Mouse (Mus musculus): Measurements from ENCODE around the gene Chst12. TPM values are rescaled to one million over a fixed set of nuclear protein-coding genes. Genes with fewer than 3 reads are reported as not detected.
"Not testable (repeated sequence)": the region's sequence is repeated elsewhere in the genome, so short reads cannot be mapped to it uniquely, and the experiment has no call there.

Gene Chst12
- 28.3 and 36.3 TPM in 2 replicates for polyA plus RNA-seq (2015; fragmentation: Nextera tagmentation; extraction: Ambion mirVana)

GRCm38 (mm10) chr5:140505208-140505780, at the start of gene Chst12:
Gene Chst12 (plus strand): TSS chr5:140505550.
- WGBS = under 1% methylated on average over 38 of the region's 38 CpGs
- ATAC-seq (ENCODE audit: insufficient number of reproducible peaks, low FRiP score, low TSS enrichment, low read depth) = peak; percentile 91
- peaks cover 66% of the 10 kb centered on the region for H3K4me1 ChIP-seq

GRCm38 (mm10) chr5:140461476-140461875, 43.9 kb upstream of the Chst12 start:
- no peak for ATAC-seq (ENCODE audit: insufficient number of reproducible peaks, low FRiP score, low TSS enrichment, low read depth)
- Histone ChIP-seq H3K4me2 (no peak overlapping the region), H3K27ac (no peak overlapping the region), H3K4me1 (no peaks in the 10 kb centered on the region), H3K4me3 (no peak overlapping the region), H3K9me3 (peaks cover 4% of the 10 kb centered on the region; the same call in 1 of the 2 replicates), H3K27me3 (no peaks in the 10 kb centered on the region), H3K9ac (no peak overlapping the region), H3K36me3 (no peaks in the 10 kb centered on the region)
- WGBS = 78% methylated on average over 3 of the region's 3 CpGs

More at GRCm38 (mm10) chr5:140505208-140505780, at the start of gene Chst12:
- Histone ChIP-seq H3K9me3 (no peaks in the 10 kb centered on the region), H3K36me3 (no peaks in the 10 kb centered on the region), H3K27me3 (no peaks in the 10 kb centered on the region), H3K4me2 (peak within 1 kb of the TSS; percentile 79), H3K27ac (peak within 1 kb of the TSS; percentile 85), H3K4me3 (peak within 1 kb of the TSS; percentile 67), H3K9ac (peak within 1 kb of the TSS; percentile 58)

- not testable (repeated sequence) for H3K9ac ChIP-seq; H3K27me3 ChIP-seq; H3K27ac ChIP-seq; H3K4me1 ChIP-seq; H3K4me3 ChIP-seq; H3K4me2 ChIP-seq; H3K9me3 ChIP-seq; H3K36me3 ChIP-seq; ATAC-seq (ENCODE audit: insufficient number of reproducible peaks, low FRiP score, low TSS enrichment, low read depth)
- 74% methylated on average over 2 of the region's 2 CpGs for WGBS
Observed at GRCm38 (mm10) chr5:140463151-140463550, 42.2 kb upstream of the Chst12 start.

GRCm38 (mm10) chr5:140464943-140465342, 40.4 kb upstream of the Chst12 start:
- Histone ChIP-seq H3K36me3 (no peaks in the 10 kb centered on the region), H3K4me2 (no peak overlapping the region), H3K9ac (no peak overlapping the region), H3K27me3 (no peaks in the 10 kb centered on the region), H3K4me3 (no peak overlapping the region), H3K4me1 (no peaks in the 10 kb centered on the region), H3K9me3 (peaks cover 4% of the 10 kb centered on the region; the same call in 1 of the 2 replicates), H3K27ac (no peak overlapping the region)
- ATAC-seq (ENCODE audit: insufficient number of reproducible peaks, low FRiP score, low TSS enrichment, low read depth) = no peak
- 81% methylated on average over 2 of the region's 2 CpGs for WGBS

GRCm38 (mm10) chr5:140472336-140472735, 33.0 kb upstream of the Chst12 start:
- H3K27me3 ChIP-seq = no peaks in the 10 kb centered on the region
- H3K36me3 ChIP-seq = no peaks in the 10 kb centered on the region
- H3K4me2 ChIP-seq = no peak overlapping the region
- no peak overlapping the region for H3K27ac ChIP-seq
- H3K9ac ChIP-seq = no peak overlapping the region
- H3K9me3 ChIP-seq = no peaks in the 10 kb centered on the region
- no peak for ATAC-seq (ENCODE audit: insufficient number of reproducible peaks, low FRiP score, low TSS enrichment, low read depth)
- no peaks in the 10 kb centered on the region for H3K4me1 ChIP-seq
- no peak overlapping the region for H3K4me3 ChIP-seq
- WGBS = 73% methylated on average over 3 of the region's 3 CpGs

- WGBS = 74% methylated on average over 4 of the region's 4 CpGs
- H3K9me3 ChIP-seq = no peaks in the 10 kb centered on the region
- no peaks in the 10 kb centered on the region for H3K4me1 ChIP-seq
- ATAC-seq (ENCODE audit: insufficient number of reproducible peaks, low FRiP score, low TSS enrichment, low read depth) = no peak
- no peaks in the 10 kb centered on the region for H3K36me3 ChIP-seq
- no peak overlapping the region for H3K27ac ChIP-seq
- H3K9ac ChIP-seq = no peak overlapping the region
- no peak overlapping the region for H3K4me2 ChIP-seq
- H3K27me3 ChIP-seq = 0 out of 2 replicates have a peak, but pooled peaks cover 1% of the 10 kb centered on the region
- no peak overlapping the region for H3K4me3 ChIP-seq
Observed at GRCm38 (mm10) chr5:140481458-140481857, 23.9 kb upstream of the Chst12 start.

GRCm38 (mm10) chr5:140491142-140491541, 14.2 kb upstream of the Chst12 start:
- no peak overlapping the region for H3K27ac ChIP-seq
- H3K4me3 ChIP-seq = no peak overlapping the region
- H3K9ac ChIP-seq = no peak overlapping the region
- H3K36me3 ChIP-seq = no peaks in the 10 kb centered on the region
- H3K4me1 ChIP-seq = no peaks in the 10 kb centered on the region
- H3K4me2 ChIP-seq = no peak overlapping the region
- no peaks in the 10 kb centered on the region for H3K9me3 ChIP-seq
- no peak for ATAC-seq (ENCODE audit: insufficient number of reproducible peaks, low FRiP score, low TSS enrichment, low read depth)
- H3K27me3 ChIP-seq = peaks cover 15% of the 10 kb centered on the region; the same call in 1 of the 2 replicates
- WGBS = 49% methylated on average over 6 of the region's 6 CpGs

- no peaks in the 10 kb centered on the region for H3K4me1 ChIP-seq
- no peak overlapping the region for H3K9ac ChIP-seq
- no peaks in the 10 kb centered on the region for H3K36me3 ChIP-seq
- H3K4me2 ChIP-seq = no peak overlapping the region
- 21% methylated on average over 11 of the region's 11 CpGs for WGBS
- no peak overlapping the region for H3K27ac ChIP-seq
- no peaks in the 10 kb centered on the region for H3K9me3 ChIP-seq
- no peak for ATAC-seq (ENCODE audit: insufficient number of reproducible peaks, low FRiP score, low TSS enrichment, low read depth)
- H3K27me3 ChIP-seq = peaks cover 5% of the 10 kb centered on the region; the same call in 1 of the 2 replicates
- H3K4me3 ChIP-seq = no peak overlapping the region
Observed at GRCm38 (mm10) chr5:140492684-140493233, 12.6 kb upstream of the Chst12 start.

GRCm38 (mm10) chr5:140498176-140498575, 7.2 kb upstream of the Chst12 start:
- no peak for ATAC-seq (ENCODE audit: insufficient number of reproducible peaks, low FRiP score, low TSS enrichment, low read depth)
- no peaks in the 10 kb centered on the region for H3K36me3 ChIP-seq
- no peak overlapping the region for H3K27ac ChIP-seq
- H3K9me3 ChIP-seq = no peaks in the 10 kb centered on the region
- peaks cover 8% of the 10 kb centered on the region for H3K4me1 ChIP-seq
- 81% methylated on average over 6 of the region's 6 CpGs for WGBS
- H3K4me2 ChIP-seq = no peak overlapping the region
- H3K4me3 ChIP-seq = no peak overlapping the region
- no peak overlapping the region for H3K9ac ChIP-seq
- H3K27me3 ChIP-seq = no peaks in the 10 kb centered on the region; the same call in 1 of the 2 replicates

GRCm38 (mm10) chr5:140500736-140501135, 4.6 kb upstream of the Chst12 start:
- Histone ChIP-seq H3K9ac (no peak overlapping the region), H3K27me3 (no peaks in the 10 kb centered on the region), H3K4me1 (peaks cover 22% of the 10 kb centered on the region), H3K9me3 (no peaks in the 10 kb centered on the region), H3K4me3 (no peak overlapping the region), H3K27ac (no peak overlapping the region), H3K4me2 (no peak overlapping the region), H3K36me3 (no peaks in the 10 kb centered on the region)
- ATAC-seq (ENCODE audit: insufficient number of reproducible peaks, low FRiP score, low TSS enrichment, low read depth) = no peak
- 82% methylated on average over 6 of the region's 6 CpGs for WGBS

GRCm38 (mm10) chr5:140501982-140502836, 3.1 kb upstream of the Chst12 start:
- H3K4me1 ChIP-seq = peaks cover 37% of the 10 kb centered on the region
- peak overlapping the region; percentile 20 for H3K4me3 ChIP-seq
- H3K9ac ChIP-seq = no peak overlapping the region
- peak overlapping the region; percentile 28; the same call in 1 of the 2 replicates for H3K27ac ChIP-seq
- no peaks in the 10 kb centered on the region for H3K27me3 ChIP-seq
- ATAC-seq (ENCODE audit: insufficient number of reproducible peaks, low FRiP score, low TSS enrichment, low read depth) = no peak
- H3K9me3 ChIP-seq = no peaks in the 10 kb centered on the region
- WGBS = 17% methylated on average over 14 of the region's 14 CpGs
- H3K4me2 ChIP-seq = peak overlapping the region; percentile 47
- no peaks in the 10 kb centered on the region for H3K36me3 ChIP-seq

- Histone ChIP-seq H3K27ac (0 out of 2 replicates have a peak overlapping the region, but pooled peaks have one; percentile 28), H3K4me1 (peaks cover 44% of the 10 kb centered on the region), H3K4me3 (peak overlapping the region; percentile 20), H3K4me2 (peak overlapping the region; percentile 47)
- not testable (repeated sequence) for H3K27me3 ChIP-seq; H3K9ac ChIP-seq; ATAC-seq (ENCODE audit: insufficient number of reproducible peaks, low FRiP score, low TSS enrichment, low read depth); H3K36me3 ChIP-seq; H3K9me3 ChIP-seq
- WGBS = 2% methylated on average over 12 of the region's 12 CpGs
Observed at GRCm38 (mm10) chr5:140502925-140503324, 2.4 kb upstream of the Chst12 start.
